Mouse (Mus musculus): ENCODE measurements around the gene Hs3st1. TPM values are rescaled to one million over a fixed set of nuclear protein-coding genes. Genes with fewer than 3 reads are reported as not detected.

Hs3st1 gene
- total and polyA plus RNA-seq, 2 experiments from 2014 or later = 4.9 to 7.0 TPM

GRCm38 (mm10) chr5:39608260-39608659, 147.0 kb downstream of the Hs3st1 start:
- TF ChIP-seq CTCF (IDR thresholded peaks at IDR 0.05; ENCODE audit: low read depth) (no peak), EP300 (IDR thresholded peaks at IDR 0.05; ENCODE audit: low read depth) (no peak)
- H3K9me3 ChIP-seq (replicated peaks; ENCODE audit: control insufficient read depth, low read length) = no peaks in the 10 kb centered on the region
- ATAC-seq (ENCODE audit: insufficient read depth, low read depth) (no peak), DNase-seq (ENCODE audit: low spot score) (no peak)
- no peak overlapping the region for H3K4me3 ChIP-seq (ENCODE audit: low read depth, low read length)
- WGBS = 86% methylated on average over 1 of the region's 1 CpGs
- no peaks in the 10 kb centered on the region for H3K36me3 ChIP-seq (replicated peaks; ENCODE audit: control insufficient read depth, insufficient read depth, low read length)
- H3K4me2 ChIP-seq (ENCODE audit: low read depth, low read length) = no peak overlapping the region
- no peak overlapping the region for H3K9ac ChIP-seq (replicated peaks; ENCODE audit: low read depth, low read length)
- H3K27me3 ChIP-seq (ENCODE audit: control insufficient read depth, insufficient read depth, low read length) = no peaks in the 10 kb centered on the region
- H3K4me1 ChIP-seq (ENCODE audit: control insufficient read depth, insufficient read depth) = no peaks in the 10 kb centered on the region
- H3K27ac ChIP-seq (ENCODE audit: low read depth) = no peak overlapping the region

- no peaks in the 10 kb centered on the region for H3K4me1 ChIP-seq (ENCODE audit: control insufficient read depth, insufficient read depth)
- H3K27me3 ChIP-seq (ENCODE audit: control insufficient read depth, insufficient read depth, low read length) = no peaks in the 10 kb centered on the region
- no peak overlapping the region for H3K4me3 ChIP-seq (ENCODE audit: low read depth, low read length)
- H3K36me3 ChIP-seq (replicated peaks; ENCODE audit: control insufficient read depth, insufficient read depth, low read length) = no peaks in the 10 kb centered on the region
- DNase-seq (ENCODE audit: low spot score) = no peak
- H3K4me2 ChIP-seq (ENCODE audit: low read depth, low read length) = no peak overlapping the region
- WGBS = 49% methylated on average over 2 of the region's 2 CpGs
- no peak overlapping the region for H3K27ac ChIP-seq (ENCODE audit: low read depth)
- no peak overlapping the region for H3K9ac ChIP-seq (replicated peaks; ENCODE audit: low read depth, low read length)
- ATAC-seq (ENCODE audit: insufficient read depth, low read depth) = no peak
- no peak for TF ChIP-seq EP300 (IDR thresholded peaks at IDR 0.05; ENCODE audit: low read depth)
- TF ChIP-seq CTCF (IDR thresholded peaks at IDR 0.05; ENCODE audit: low read depth) = no peak
- no peaks in the 10 kb centered on the region for H3K9me3 ChIP-seq (replicated peaks; ENCODE audit: control insufficient read depth, low read length)
Observed at GRCm38 (mm10) chr5:39594737-39595136, 160.5 kb downstream of the Hs3st1 start.
